Mouse (Mus musculus) megakaryocyte, embryonic 14.5 days (primary cell): ENCODE measurements at regions not wholly inside any gene's neighbourhood (a gene's known extent, or its start where the extent isn't known, plus 50 kb on each side); places are given as distances from the start of the nearest gene placed in this dataset.

ENCODE experiments used
- H3K27me3 ChIP-seq: replicated peaks from 2 replicates; pipeline ENCODE3; 2012; ENCODE audit warnings: inconsistent platforms
- H3K36me3 ChIP-seq: replicated peaks from 2 replicates; pipeline ENCODE3; 2012; ENCODE audit warnings: low read length, inconsistent platforms, mixed read lengths
- H3K4me1 ChIP-seq: 2 replicates; pipeline ENCODE4 v1.6.1; 2012; ENCODE audit warnings: inconsistent platforms
- H3K4me3 ChIP-seq: replicated peaks from 2 replicates; pipeline ENCODE3; 2012; ENCODE audit warnings: moderate library complexity, mild to moderate bottlenecking, inconsistent platforms
- H3K9me3 ChIP-seq: 2 replicates; pipeline ENCODE4 v1.6.1; 2012; ENCODE audit warnings: inconsistent platforms
- FLI1 ChIP-seq: IDR thresholded peaks from 2 replicates; pipeline ENCODE4 v1.6.1; 2012; ENCODE audit warnings: low read length, inconsistent platforms, mixed read lengths
- GATA1 ChIP-seq: IDR thresholded peaks from 3 replicates; pipeline ENCODE4 v1.6.1; 2012; ENCODE audit warnings: mixed read lengths, low read length, inconsistent platforms, borderline replicate concordance

- Histone ChIP-seq H3K27me3 (no peaks in the 10 kb centered on the region), H3K4me1 (no peaks in the 10 kb centered on the region), H3K9me3 (no peaks in the 10 kb centered on the region), H3K4me3 (no peak overlapping the region), H3K36me3 (no peaks in the 10 kb centered on the region)
- TF ChIP-seq GATA1 (no peak), FLI1 (no peak)
Measured at GRCm38 (mm10) chr14:97389005-97389404, 780.6 kb downstream of the Dach1 start.

- Histone ChIP-seq H3K9me3 (no peaks in the 10 kb centered on the region), H3K36me3 (no peaks in the 10 kb centered on the region), H3K4me3 (no peak overlapping the region), H3K4me1 (peaks cover 14% of the 10 kb centered on the region), H3K27me3 (no peaks in the 10 kb centered on the region)
- TF ChIP-seq FLI1 (no peak), GATA1 (no peak)
Measured at GRCm38 (mm10) chr14:97380131-97380530, 789.4 kb downstream of the Dach1 start.

- H3K36me3 ChIP-seq = no peaks in the 10 kb centered on the region
- TF ChIP-seq FLI1 = no peak
- no peak for TF ChIP-seq GATA1
- H3K27me3 ChIP-seq = no peaks in the 10 kb centered on the region
- peaks cover 4% of the 10 kb centered on the region; the same call in 1 of the 2 replicates for H3K4me1 ChIP-seq
- H3K9me3 ChIP-seq = no peaks in the 10 kb centered on the region
- no peak overlapping the region for H3K4me3 ChIP-seq
Measured at GRCm38 (mm10) chr14:97356915-97357314, 812.6 kb downstream of the Dach1 start.

- H3K4me3 ChIP-seq = no peak overlapping the region
- H3K9me3 ChIP-seq = no peaks in the 10 kb centered on the region
- H3K4me1 ChIP-seq = peaks cover 8% of the 10 kb centered on the region; the same call in 1 of the 2 replicates
- no peaks in the 10 kb centered on the region for H3K27me3 ChIP-seq
- H3K36me3 ChIP-seq = no peaks in the 10 kb centered on the region
- TF ChIP-seq FLI1 = no peak
- no peak for TF ChIP-seq GATA1
Measured at GRCm38 (mm10) chr14:97347970-97348369, 821.6 kb downstream of the Dach1 start.

GRCm38 (mm10) chr14:97331388-97331787, 812.5 kb upstream of the Klhl1 start:
- no peak overlapping the region for H3K4me3 ChIP-seq
- no peaks in the 10 kb centered on the region for H3K27me3 ChIP-seq
- no peaks in the 10 kb centered on the region for H3K36me3 ChIP-seq
- TF ChIP-seq GATA1 (no peak), FLI1 (no peak)
- peaks cover 8% of the 10 kb centered on the region; the same call in 1 of the 2 replicates for H3K4me1 ChIP-seq
- no peaks in the 10 kb centered on the region for H3K9me3 ChIP-seq

GRCm38 (mm10) chr14:97329979-97330378, 811.1 kb upstream of the Klhl1 start:
- peaks cover 8% of the 10 kb centered on the region; the same call in 1 of the 2 replicates for H3K4me1 ChIP-seq
- H3K27me3 ChIP-seq = no peaks in the 10 kb centered on the region
- no peaks in the 10 kb centered on the region for H3K36me3 ChIP-seq
- TF ChIP-seq GATA1 (no peak), FLI1 (no peak)
- H3K9me3 ChIP-seq = no peaks in the 10 kb centered on the region
- H3K4me3 ChIP-seq = no peak overlapping the region

- no peak overlapping the region for H3K4me3 ChIP-seq
- no peaks in the 10 kb centered on the region for H3K36me3 ChIP-seq
- no peaks in the 10 kb centered on the region for H3K27me3 ChIP-seq
- H3K9me3 ChIP-seq = no peaks in the 10 kb centered on the region
- peaks cover 5% of the 10 kb centered on the region for H3K4me1 ChIP-seq
- TF ChIP-seq FLI1 (no peak), GATA1 (no peak)
Measured at GRCm38 (mm10) chr14:97293109-97293508, 774.2 kb upstream of the Klhl1 start.

- H3K9me3 ChIP-seq = no peaks in the 10 kb centered on the region
- H3K4me1 ChIP-seq = peaks cover 13% of the 10 kb centered on the region
- no peaks in the 10 kb centered on the region for H3K36me3 ChIP-seq
- H3K27me3 ChIP-seq = no peaks in the 10 kb centered on the region
- TF ChIP-seq FLI1 (no peak), GATA1 (no peak)
- no peak overlapping the region for H3K4me3 ChIP-seq
Measured at GRCm38 (mm10) chr14:97287447-97287846, 768.5 kb upstream of the Klhl1 start.

GRCm38 (mm10) chr14:97258461-97258860, 739.6 kb upstream of the Klhl1 start:
- no peaks in the 10 kb centered on the region for H3K4me1 ChIP-seq
- H3K36me3 ChIP-seq = no peaks in the 10 kb centered on the region
- no peak overlapping the region for H3K4me3 ChIP-seq
- no peaks in the 10 kb centered on the region for H3K27me3 ChIP-seq
- no peaks in the 10 kb centered on the region for H3K9me3 ChIP-seq
- TF ChIP-seq FLI1 (no peak), GATA1 (no peak)
